Mouse (Mus musculus): ENCODE data around the gene Nup160. TPM values are rescaled to one million over a fixed set of nuclear protein-coding genes. Genes with fewer than 3 reads are reported as not detected.

The Nup160 gene
- total and polyA plus RNA-seq, 2 experiments from 2014 or later = 8.3 to 13.4 TPM

- Histone ChIP-seq H3K9ac (replicated peaks; ENCODE audit: low read depth, low read length) (no peak overlapping the region), H3K4me2 (ENCODE audit: low read depth, low read length) (no peak overlapping the region), H3K27ac (ENCODE audit: low read depth) (no peak overlapping the region), H3K4me3 (ENCODE audit: low read depth, low read length) (no peak overlapping the region), H3K36me3 (replicated peaks; ENCODE audit: control insufficient read depth, insufficient read depth, low read length) (no peaks in the 10 kb centered on the region), H3K9me3 (replicated peaks; ENCODE audit: control insufficient read depth, low read length) (no peaks in the 10 kb centered on the region), H3K27me3 (ENCODE audit: control insufficient read depth, insufficient read depth, low read length) (no peaks in the 10 kb centered on the region), H3K4me1 (ENCODE audit: control insufficient read depth, insufficient read depth) (no peaks in the 10 kb centered on the region)
- no peak for ATAC-seq (ENCODE audit: insufficient read depth, low read depth)
- DNase-seq (ENCODE audit: low spot score) = no peak
- TF ChIP-seq EP300 (IDR thresholded peaks at IDR 0.05; ENCODE audit: low read depth) = no peak
- WGBS = 61% methylated on average over 4 of the region's 4 CpGs
Measured at GRCm38 (mm10) chr2:90652993-90653392, 24.0 kb upstream of the Nup160 start.

GRCm38 (mm10) chr2:90655449-90655848 is 21.6 kb upstream of the Nup160 start:
- Histone ChIP-seq H3K9me3 (replicated peaks; ENCODE audit: control insufficient read depth, low read length) (no peaks in the 10 kb centered on the region), H3K36me3 (replicated peaks; ENCODE audit: control insufficient read depth, insufficient read depth, low read length) (no peaks in the 10 kb centered on the region), H3K4me3 (ENCODE audit: low read depth, low read length) (no peak overlapping the region), H3K27me3 (ENCODE audit: control insufficient read depth, insufficient read depth, low read length) (no peaks in the 10 kb centered on the region), H3K9ac (replicated peaks; ENCODE audit: low read depth, low read length) (no peak overlapping the region), H3K27ac (ENCODE audit: low read depth) (no peak overlapping the region), H3K4me1 (ENCODE audit: control insufficient read depth, insufficient read depth) (no peaks in the 10 kb centered on the region), H3K4me2 (ENCODE audit: low read depth, low read length) (no peak overlapping the region)
- 60% methylated on average over 6 of the region's 6 CpGs for WGBS
- DNase-seq (ENCODE audit: low spot score) (no peak), ATAC-seq (ENCODE audit: insufficient read depth, low read depth) (no peak)
- TF ChIP-seq CTCF (IDR thresholded peaks at IDR 0.05; ENCODE audit: low read depth) (no peak), EP300 (IDR thresholded peaks at IDR 0.05; ENCODE audit: low read depth) (no peak)

GRCm38 (mm10) chr2:90658613-90659012 is 18.4 kb upstream of the Nup160 start:
- TF ChIP-seq CTCF (IDR thresholded peaks at IDR 0.05; ENCODE audit: low read depth) = no peak
- no peak for TF ChIP-seq EP300 (IDR thresholded peaks at IDR 0.05; ENCODE audit: low read depth)
- no peaks in the 10 kb centered on the region for H3K4me1 ChIP-seq (ENCODE audit: control insufficient read depth, insufficient read depth)
- no peak for ATAC-seq (ENCODE audit: insufficient read depth, low read depth)
- no peak overlapping the region for H3K9ac ChIP-seq (replicated peaks; ENCODE audit: low read depth, low read length)
- no peaks in the 10 kb centered on the region for H3K27me3 ChIP-seq (ENCODE audit: control insufficient read depth, insufficient read depth, low read length)
- DNase-seq (ENCODE audit: low spot score) = no peak
- no peaks in the 10 kb centered on the region for H3K36me3 ChIP-seq (replicated peaks; ENCODE audit: control insufficient read depth, insufficient read depth, low read length)
- H3K9me3 ChIP-seq (replicated peaks; ENCODE audit: control insufficient read depth, low read length) = no peaks in the 10 kb centered on the region
- H3K4me2 ChIP-seq (ENCODE audit: low read depth, low read length) = no peak overlapping the region
- H3K4me3 ChIP-seq (ENCODE audit: low read depth, low read length) = no peak overlapping the region
- H3K27ac ChIP-seq (ENCODE audit: low read depth) = no peak overlapping the region
- 55% methylated on average over 4 of the region's 4 CpGs for WGBS

GRCm38 (mm10) chr2:90659016-90659415 is 18.0 kb upstream of the Nup160 start:
- H3K4me2 ChIP-seq (ENCODE audit: low read depth, low read length) = no peak overlapping the region
- TF ChIP-seq CTCF (IDR thresholded peaks at IDR 0.05; ENCODE audit: low read depth) (no peak), EP300 (IDR thresholded peaks at IDR 0.05; ENCODE audit: low read depth) (no peak)
- DNase-seq (ENCODE audit: low spot score) = no peak

GRCm38 (mm10) chr2:90659639-90660038 is 17.4 kb upstream of the Nup160 start:
- TF ChIP-seq EP300 (IDR thresholded peaks at IDR 0.05; ENCODE audit: low read depth) = no peak
- no peak for TF ChIP-seq CTCF (IDR thresholded peaks at IDR 0.05; ENCODE audit: low read depth)
- Histone ChIP-seq H3K4me1 (ENCODE audit: control insufficient read depth, insufficient read depth) (no peaks in the 10 kb centered on the region), H3K4me3 (ENCODE audit: low read depth, low read length) (no peak overlapping the region), H3K27ac (ENCODE audit: low read depth) (no peak overlapping the region), H3K27me3 (ENCODE audit: control insufficient read depth, insufficient read depth, low read length) (no peaks in the 10 kb centered on the region), H3K36me3 (replicated peaks; ENCODE audit: control insufficient read depth, insufficient read depth, low read length) (no peaks in the 10 kb centered on the region), H3K9ac (replicated peaks; ENCODE audit: low read depth, low read length) (no peak overlapping the region), H3K9me3 (replicated peaks; ENCODE audit: control insufficient read depth, low read length) (no peaks in the 10 kb centered on the region), H3K4me2 (ENCODE audit: low read depth, low read length) (no peak overlapping the region)
- ATAC-seq (ENCODE audit: insufficient read depth, low read depth) = no peak
- WGBS = 49% methylated on average over 3 of the region's 3 CpGs
- no peak for DNase-seq (ENCODE audit: low spot score)

More at GRCm38 (mm10) chr2:90659016-90659415, 18.0 kb upstream of the Nup160 start:
- Histone ChIP-seq H3K27me3 (ENCODE audit: control insufficient read depth, insufficient read depth, low read length) (no peaks in the 10 kb centered on the region), H3K9ac (replicated peaks; ENCODE audit: low read depth, low read length) (no peak overlapping the region), H3K27ac (ENCODE audit: low read depth) (no peak overlapping the region), H3K36me3 (replicated peaks; ENCODE audit: control insufficient read depth, insufficient read depth, low read length) (no peaks in the 10 kb centered on the region), H3K4me1 (ENCODE audit: control insufficient read depth, insufficient read depth) (no peaks in the 10 kb centered on the region), H3K9me3 (replicated peaks; ENCODE audit: control insufficient read depth, low read length) (no peaks in the 10 kb centered on the region), H3K4me3 (ENCODE audit: low read depth, low read length) (no peak overlapping the region)
- 61% methylated on average over 1 of the region's 1 CpGs for WGBS
- no peak for ATAC-seq (ENCODE audit: insufficient read depth, low read depth)

- TF ChIP-seq CTCF (IDR thresholded peaks at IDR 0.05; ENCODE audit: low read depth) (no peak), EP300 (IDR thresholded peaks at IDR 0.05; ENCODE audit: low read depth) (no peak)
- DNase-seq (ENCODE audit: low spot score) = no peak
- Histone ChIP-seq H3K9me3 (replicated peaks; ENCODE audit: control insufficient read depth, low read length) (no peaks in the 10 kb centered on the region), H3K27ac (ENCODE audit: low read depth) (no peak overlapping the region), H3K4me3 (ENCODE audit: low read depth, low read length) (no peak overlapping the region), H3K4me1 (ENCODE audit: control insufficient read depth, insufficient read depth) (no peaks in the 10 kb centered on the region), H3K4me2 (ENCODE audit: low read depth, low read length) (no peak overlapping the region), H3K27me3 (ENCODE audit: control insufficient read depth, insufficient read depth, low read length) (no peaks in the 10 kb centered on the region), H3K9ac (replicated peaks; ENCODE audit: low read depth, low read length) (no peak overlapping the region), H3K36me3 (replicated peaks; ENCODE audit: control insufficient read depth, insufficient read depth, low read length) (no peaks in the 10 kb centered on the region)
- ATAC-seq (ENCODE audit: insufficient read depth, low read depth) = no peak
- 86% methylated on average over 1 of the region's 1 CpGs for WGBS
Measured at GRCm38 (mm10) chr2:90660947-90661346, 16.1 kb upstream of the Nup160 start.
